Mouse (Mus musculus) C2C12 (cell line): ENCODE results near the gene Cd9. TPM values are rescaled to one million over a fixed set of nuclear protein-coding genes. Genes with fewer than 3 reads are reported as not detected.

Experiments
- H3K27me3 ChIP-seq: one replicate; pipeline ENCODE4 v1.6.1; 2011; ENCODE audit not compliant: control insufficient read depth, insufficient read depth, insufficient read length
- H3K36me3 ChIP-seq: one replicate; pipeline ENCODE4 v1.6.1; 2011; ENCODE audit not compliant: control insufficient read depth, insufficient read depth
- H3K4me3 ChIP-seq: one replicate; pipeline ENCODE4 v1.5.1; 2011; ENCODE audit warnings: mild to moderate bottlenecking, control low read depth; ENCODE audit not compliant: poor library complexity, insufficient read depth, severe bottlenecking
- H3K79me2 ChIP-seq: one replicate; pipeline ENCODE4 v1.6.1; 2011; ENCODE audit not compliant: control insufficient read depth, insufficient read depth
- H3K79me3 ChIP-seq: one replicate; pipeline ENCODE4 v1.6.1; 2011; ENCODE audit warnings: low read depth, control low read depth
- H3ac ChIP-seq: one replicate; pipeline ENCODE3; 2011; ENCODE audit warnings: low read depth; ENCODE audit not compliant: control insufficient read depth, insufficient read length
- CEBPB ChIP-seq: IDR thresholded peaks from one replicate; pipeline ENCODE4 v1.6.1; 2011; ENCODE audit warnings: low read depth, mild to moderate bottlenecking, control low read depth, moderate library complexity
- CTCF ChIP-seq: IDR thresholded peaks from one replicate; pipeline ENCODE4 v1.5.1; 2011; ENCODE audit not compliant: control insufficient read depth, insufficient read depth, insufficient read length
- FOSL1 ChIP-seq: IDR thresholded peaks from one replicate; pipeline ENCODE4 v1.8.0; 2011; ENCODE audit warnings: mild to moderate bottlenecking, low read length; ENCODE audit not compliant: poor library complexity, insufficient read depth, severe bottlenecking
- MAX ChIP-seq: IDR thresholded peaks from one replicate; pipeline ENCODE4 v1.6.1; 2011; ENCODE audit warnings: mild to moderate bottlenecking, control low read depth
- MYOD1 ChIP-seq: IDR thresholded peaks from one replicate; pipeline ENCODE4 v1.6.1; 2011; ENCODE audit warnings: low read depth; ENCODE audit not compliant: control insufficient read depth, insufficient read length
- MYOG ChIP-seq: IDR thresholded peaks from one replicate; pipeline ENCODE4 v1.6.1; 2011; ENCODE audit not compliant: control insufficient read depth, insufficient read length; ENCODE audit errors: extremely low read depth
- USF1 ChIP-seq: IDR thresholded peaks from one replicate; pipeline ENCODE4 v1.6.1; 2011; ENCODE audit warnings: low read depth, mild to moderate bottlenecking, control low read depth, moderate library complexity
- polyA plus RNA-seq: library from polyadenylated mRNA; unstranded; fragments of >200 nt; fragmentation: generic; extraction: Trizol; gene quantifications from one replicate; pipeline ENCODE4 v1.2.1, GENCODE M21; 2012; ENCODE audit warnings: missing spikeins

Gene Cd9
- polyA plus RNA-seq, 1 experiment: 236 TPM

GRCm38 (mm10) chr6:125454731-125455130 lies 39.9 kb downstream of the Cd9 start:
- H3K79me3 ChIP-seq: no peaks in the 10 kb centered on the region
- H3K36me3 ChIP-seq: peaks cover 21% of the 10 kb centered on the region
- no peak overlapping the region for H3ac ChIP-seq
- H3K27me3 ChIP-seq: no peaks in the 10 kb centered on the region
- no peaks in the 10 kb centered on the region for H3K79me2 ChIP-seq
- H3K4me3 ChIP-seq: no peak overlapping the region
- TF ChIP-seq MAX (no peak), CEBPB (no peak), USF1 (no peak), MYOG (no peak), MYOD1 (no peak), CTCF (no peak), FOSL1 (no peak)

GRCm38 (mm10) chr6:125454299-125454698 lies 40.3 kb downstream of the Cd9 start:
- no peaks in the 10 kb centered on the region for H3K79me2 ChIP-seq
- H3K36me3 ChIP-seq: peaks cover 17% of the 10 kb centered on the region
- no peak overlapping the region for H3ac ChIP-seq
- no peak overlapping the region for H3K4me3 ChIP-seq
- TF ChIP-seq FOSL1: no peak
- TF ChIP-seq MAX: no peak
- no peak for TF ChIP-seq USF1
- no peak for TF ChIP-seq CTCF
- no peak for TF ChIP-seq MYOG
- TF ChIP-seq CEBPB: no peak
- no peak for TF ChIP-seq MYOD1
- no peaks in the 10 kb centered on the region for H3K79me3 ChIP-seq
- no peaks in the 10 kb centered on the region for H3K27me3 ChIP-seq

- H3K4me3 ChIP-seq: no peak overlapping the region
- H3K79me3 ChIP-seq: no peaks in the 10 kb centered on the region
- TF ChIP-seq FOSL1: no peak
- no peak for TF ChIP-seq MYOG
- TF ChIP-seq CEBPB: no peak
- no peak for TF ChIP-seq CTCF
- no peak for TF ChIP-seq MAX
- TF ChIP-seq USF1: no peak
- TF ChIP-seq MYOD1: no peak
- H3K36me3 ChIP-seq: no peaks in the 10 kb centered on the region
- no peaks in the 10 kb centered on the region for H3K79me2 ChIP-seq
- no peak overlapping the region for H3ac ChIP-seq
- H3K27me3 ChIP-seq: no peaks in the 10 kb centered on the region
These were observed 46.9 kb downstream of the Cd9 start for GRCm38 (mm10) chr6:125447660-125448059.

- TF ChIP-seq MYOD1 (no peak), CEBPB (no peak), MAX (no peak), USF1 (no peak), MYOG (no peak), FOSL1 (no peak), CTCF (no peak)
- no peaks in the 10 kb centered on the region for H3K79me3 ChIP-seq
- no peak overlapping the region for H3K4me3 ChIP-seq
- no peaks in the 10 kb centered on the region for H3K27me3 ChIP-seq
- no peak overlapping the region for H3ac ChIP-seq
- H3K36me3 ChIP-seq: no peaks in the 10 kb centered on the region
- H3K79me2 ChIP-seq: no peaks in the 10 kb centered on the region
These were observed 47.4 kb downstream of the Cd9 start for GRCm38 (mm10) chr6:125447205-125447604.

GRCm38 (mm10) chr6:125445381-125445780 lies 49.2 kb downstream of the Cd9 start:
- no peak overlapping the region for H3K4me3 ChIP-seq
- no peaks in the 10 kb centered on the region for H3K27me3 ChIP-seq
- TF ChIP-seq USF1 (no peak), CTCF (no peak), CEBPB (no peak), MYOD1 (no peak), FOSL1 (no peak), MAX (no peak), MYOG (no peak)
- H3K79me3 ChIP-seq: no peaks in the 10 kb centered on the region
- H3K79me2 ChIP-seq: no peaks in the 10 kb centered on the region
- no peaks in the 10 kb centered on the region for H3K36me3 ChIP-seq
- no peak overlapping the region for H3ac ChIP-seq

GRCm38 (mm10) chr6:125442591-125442990 lies 52.0 kb downstream of the Cd9 start:
- no peak overlapping the region for H3K4me3 ChIP-seq
- no peaks in the 10 kb centered on the region for H3K36me3 ChIP-seq
- H3K79me3 ChIP-seq: no peaks in the 10 kb centered on the region
- TF ChIP-seq CTCF: no peak
- no peaks in the 10 kb centered on the region for H3K27me3 ChIP-seq
- no peak overlapping the region for H3ac ChIP-seq
- no peaks in the 10 kb centered on the region for H3K79me2 ChIP-seq
